Mouse (Mus musculus): ENCODE measurements around the gene Rhobtb1. TPM values are rescaled to one million over a fixed set of nuclear protein-coding genes. Genes with fewer than 3 reads are reported as not detected.

Rhobtb1 gene
- polyA plus RNA-seq, 1 experiment = not detected

GRCm38 (mm10) chr10:69240530-69240929, 89.3 kb downstream of the Rhobtb1 start:
- no peak for TF ChIP-seq GATA1 (IDR thresholded peaks at IDR 0.05; ENCODE audit: low read length)

- TF ChIP-seq GATA1 (IDR thresholded peaks at IDR 0.05; ENCODE audit: low read length) = no peak
These were observed 93.9 kb downstream of the Rhobtb1 start for GRCm38 (mm10) chr10:69245151-69245550.

DNA sequence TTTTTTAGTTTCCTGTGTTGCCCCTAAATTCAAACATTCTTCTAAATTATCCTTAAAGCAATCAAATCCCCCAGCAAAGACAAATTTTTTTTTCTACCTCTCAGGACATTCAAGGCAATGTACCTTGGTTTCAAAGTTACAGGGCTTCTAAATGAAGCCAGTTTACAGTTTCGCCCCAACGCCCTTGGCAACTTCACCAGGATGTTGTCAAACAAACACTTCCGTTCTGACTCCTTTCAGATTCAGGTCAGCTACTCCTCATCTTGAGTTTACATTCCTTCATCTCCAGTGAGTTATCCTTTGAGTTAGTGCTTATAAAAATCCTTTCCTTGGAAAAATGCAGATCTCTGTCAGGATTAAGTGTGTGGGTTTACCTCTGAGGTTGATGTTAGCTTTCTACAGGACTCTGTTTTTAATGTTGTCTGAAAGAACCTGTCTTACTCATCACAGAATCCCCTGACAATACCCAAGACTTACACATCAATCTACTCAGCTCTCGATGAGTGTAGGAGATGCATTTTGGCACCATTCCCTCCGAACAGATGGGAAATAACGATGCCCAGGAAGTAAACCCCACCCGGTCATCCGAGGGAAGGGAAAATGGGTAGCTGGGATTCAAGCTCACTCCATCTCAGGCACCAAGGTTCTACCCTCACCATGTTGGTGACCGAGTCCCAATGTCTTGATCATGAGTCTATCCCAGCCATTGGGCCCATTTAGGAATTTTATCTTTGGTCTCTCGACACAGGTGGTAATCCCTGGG, 94.9 kb downstream of the Rhobtb1 start:
- TF ChIP-seq GATA1 (IDR thresholded peaks at IDR 0.05; ENCODE audit: low read length) = no peak

GRCm38 (mm10) chr10:69246762-69247161, 95.5 kb downstream of the Rhobtb1 start:
- no peak for TF ChIP-seq GATA1 (IDR thresholded peaks at IDR 0.05; ENCODE audit: low read length)

DNA sequence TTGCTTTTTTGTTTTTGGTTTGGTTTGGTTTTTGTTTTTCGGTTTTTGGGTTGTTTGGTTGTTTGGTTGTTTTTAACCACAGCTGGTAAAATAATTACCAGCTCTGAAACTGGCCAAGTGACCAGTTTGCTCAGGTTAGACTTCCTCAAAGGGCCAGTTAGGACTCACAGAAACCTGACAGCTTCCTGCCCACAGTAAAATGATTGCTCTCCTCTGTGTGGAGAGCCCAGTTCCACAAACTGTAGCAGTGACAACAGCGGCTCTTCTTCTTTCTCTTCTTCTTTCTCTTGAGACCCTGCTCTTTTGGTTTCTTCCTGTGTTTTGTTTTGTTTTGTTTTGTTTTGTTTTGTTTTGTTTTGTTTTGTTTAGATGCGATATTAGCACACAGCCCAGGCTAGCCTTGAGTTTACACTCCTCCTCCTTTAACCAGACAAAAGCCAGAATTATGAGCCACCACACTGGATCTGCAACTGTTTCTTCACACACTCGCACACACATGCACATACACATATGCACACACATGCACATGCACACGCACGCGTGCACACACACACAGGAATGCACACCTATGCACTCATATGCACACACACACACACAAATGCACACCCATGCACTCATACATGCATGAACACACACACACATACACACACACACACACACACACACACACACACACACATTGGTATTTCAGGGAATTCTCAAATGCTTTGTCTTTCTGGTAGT, 96.2 kb downstream of the Rhobtb1 start:
- TF ChIP-seq GATA1 (IDR thresholded peaks at IDR 0.05; ENCODE audit: low read length) = no peak

GRCm38 (mm10) chr10:69248261-69249160, 97.3 kb downstream of the Rhobtb1 start:
- no peak for TF ChIP-seq GATA1 (IDR thresholded peaks at IDR 0.05; ENCODE audit: low read length)

- no peak for TF ChIP-seq GATA1 (IDR thresholded peaks at IDR 0.05; ENCODE audit: low read length)
These were observed 100.0 kb downstream of the Rhobtb1 start for GRCm38 (mm10) chr10:69251254-69251653.

GRCm38 (mm10) chr10:69252112-69253074, 101.2 kb downstream of the Rhobtb1 start:
- TF ChIP-seq GATA1 (IDR thresholded peaks at IDR 0.05; ENCODE audit: low read length) = no peak

DNA sequence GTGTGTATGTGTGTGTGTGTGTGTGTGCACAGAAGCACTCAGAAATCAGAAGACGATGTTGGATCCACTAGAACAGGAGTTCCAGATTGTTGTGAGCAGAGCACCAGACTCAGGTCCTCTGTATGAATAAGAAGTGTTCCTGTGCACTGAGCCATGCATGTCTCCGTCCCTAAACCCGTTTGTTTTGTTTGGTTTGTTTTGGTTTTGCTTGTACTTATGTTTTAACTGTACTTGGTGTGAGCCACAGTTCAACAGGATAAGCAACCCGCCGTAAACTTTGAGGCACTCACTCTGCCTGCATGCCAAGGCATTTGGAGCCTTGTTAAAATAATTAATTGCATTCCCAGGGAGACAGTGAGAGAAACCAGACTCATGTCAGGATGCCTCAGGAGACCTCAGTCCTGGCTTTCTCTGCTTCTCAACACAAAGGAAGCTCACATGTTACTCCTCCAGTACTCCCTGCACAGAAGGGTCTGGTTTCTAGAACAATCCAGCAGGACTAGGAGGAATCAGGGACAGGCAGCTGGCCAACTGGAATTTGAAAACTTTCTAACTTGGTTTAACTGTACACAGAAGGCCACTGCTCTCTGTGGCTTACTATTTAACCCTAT, 101.9 kb downstream of the Rhobtb1 start:
- no peak for TF ChIP-seq GATA1 (IDR thresholded peaks at IDR 0.05; ENCODE audit: low read length)

DNA sequence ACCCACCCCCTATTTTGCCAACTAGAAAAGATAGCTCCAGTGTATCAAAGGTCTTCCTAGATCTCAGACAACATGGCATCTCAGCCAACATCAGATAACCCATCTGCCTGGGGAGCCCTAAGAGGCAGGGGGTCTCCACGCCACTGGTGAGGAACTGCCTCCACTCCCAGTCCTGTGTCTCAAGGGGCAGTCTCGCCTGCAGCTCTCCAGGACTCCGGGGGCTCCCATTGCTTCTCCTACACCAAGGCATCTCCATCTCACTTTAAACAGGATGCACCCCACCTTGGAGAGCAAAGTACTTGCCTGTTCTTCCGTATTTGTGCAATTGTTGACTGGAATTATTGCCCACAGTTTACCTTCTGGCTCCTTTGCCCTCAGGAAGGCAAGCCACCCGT, 102.4 kb downstream of the Rhobtb1 start:
- no peak for TF ChIP-seq GATA1 (IDR thresholded peaks at IDR 0.05; ENCODE audit: low read length)

DNA sequence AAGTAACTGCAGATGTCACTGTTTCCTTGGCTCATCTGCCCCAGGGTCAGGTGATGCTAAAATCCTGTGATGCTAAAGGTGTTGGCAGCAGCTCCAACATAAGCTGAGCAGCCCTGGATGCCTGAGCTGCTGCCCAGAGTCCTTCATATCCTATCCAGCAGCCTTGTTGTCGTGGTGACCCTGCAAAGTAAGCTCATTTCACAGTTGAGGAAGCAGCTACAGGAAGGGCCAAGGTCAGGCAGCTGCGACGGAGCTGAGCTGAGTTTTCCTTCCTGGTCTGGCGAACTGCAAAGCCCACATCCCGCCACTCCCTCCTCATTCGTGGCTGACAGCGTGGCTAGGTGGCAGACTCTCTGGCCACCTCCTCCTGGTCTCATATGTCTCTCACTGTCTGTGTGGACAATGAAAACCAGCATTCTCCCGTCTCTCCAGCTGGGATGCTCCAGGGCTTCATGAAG, 103.2 kb downstream of the Rhobtb1 start:
- no peak for TF ChIP-seq GATA1 (IDR thresholded peaks at IDR 0.05; ENCODE audit: low read length)

GRCm38 (mm10) chr10:69255594-69255993, 104.4 kb downstream of the Rhobtb1 start:
- no peak for TF ChIP-seq GATA1 (IDR thresholded peaks at IDR 0.05; ENCODE audit: low read length)

GRCm38 (mm10) chr10:69257592-69258133, 106.4 kb downstream of the Rhobtb1 start:
- no peak for TF ChIP-seq GATA1 (IDR thresholded peaks at IDR 0.05; ENCODE audit: low read length)

- TF ChIP-seq GATA1 (IDR thresholded peaks at IDR 0.05; ENCODE audit: low read length) = no peak
These were observed 107.4 kb downstream of the Rhobtb1 start for GRCm38 (mm10) chr10:69258588-69258987.

Measured in G1E-ER4 (cell line).